In genomic region chr6:98697571-98697970, GRCm38 (mm10) we compare ENCODE assay signal across 17 mouse cellular contexts.
"Had no signal": no experiment of that assay in that cellular context is flagged by ENCODE, and none has a peak within 500 bp of the region (broad histone marks: within the 10 kb centered on the region; RNA-seq: fewer than 3 reads in every experiment).

No protein-coding gene starts in this region.

- H3K27ac ChIP-seq: lung, embryonic 15.5 days; macrophage; midbrain, embryonic 13.5 days; midbrain, embryonic 15.5 days; neural tube, embryonic 12.5 days had no signal

- H3K9me3 ChIP-seq: lung, embryonic 15.5 days; megakaryocyte, embryonic 14.5 days; midbrain, embryonic 13.5 days; midbrain, embryonic 15.5 days; neural tube, embryonic 12.5 days had no signal

- H3K4me1 ChIP-seq: lung, embryonic 15.5 days; megakaryocyte, embryonic 14.5 days; midbrain, embryonic 13.5 days; midbrain, embryonic 15.5 days; neural tube, embryonic 12.5 days had no signal

- DNase-seq: liver, postnatal 0 days; lung, adult 2 months; lung, postnatal 14 days; lung, postnatal 36 days; right cerebral cortex, adult 18-20 months; right cerebral cortex, postnatal 25 days; right cerebral cortex, postnatal 4 days; spleen, adult 18-20 months; thymus, adult 18-20 months; thymus, postnatal 14 days; thymus, postnatal 36 days had no signal

- H3K36me3 ChIP-seq: lung, embryonic 15.5 days; midbrain, embryonic 13.5 days; midbrain, embryonic 15.5 days; neural tube, embryonic 12.5 days had no signal

- H3K27me3 ChIP-seq: lung, embryonic 15.5 days; megakaryocyte, embryonic 14.5 days; midbrain, embryonic 13.5 days; midbrain, embryonic 15.5 days; neural tube, embryonic 12.5 days had no signal

- H3K4me3 ChIP-seq: lung, embryonic 15.5 days; megakaryocyte, embryonic 14.5 days; midbrain, embryonic 13.5 days; midbrain, embryonic 15.5 days; neural tube, embryonic 12.5 days had no signal
